Mouse (Mus musculus): ENCODE measurements at regions not wholly inside any gene's neighbourhood (a gene's known extent, or its start where the extent isn't known, plus 50 kb on each side); places are given as distances from the start of the nearest gene placed in this dataset.

DNA sequence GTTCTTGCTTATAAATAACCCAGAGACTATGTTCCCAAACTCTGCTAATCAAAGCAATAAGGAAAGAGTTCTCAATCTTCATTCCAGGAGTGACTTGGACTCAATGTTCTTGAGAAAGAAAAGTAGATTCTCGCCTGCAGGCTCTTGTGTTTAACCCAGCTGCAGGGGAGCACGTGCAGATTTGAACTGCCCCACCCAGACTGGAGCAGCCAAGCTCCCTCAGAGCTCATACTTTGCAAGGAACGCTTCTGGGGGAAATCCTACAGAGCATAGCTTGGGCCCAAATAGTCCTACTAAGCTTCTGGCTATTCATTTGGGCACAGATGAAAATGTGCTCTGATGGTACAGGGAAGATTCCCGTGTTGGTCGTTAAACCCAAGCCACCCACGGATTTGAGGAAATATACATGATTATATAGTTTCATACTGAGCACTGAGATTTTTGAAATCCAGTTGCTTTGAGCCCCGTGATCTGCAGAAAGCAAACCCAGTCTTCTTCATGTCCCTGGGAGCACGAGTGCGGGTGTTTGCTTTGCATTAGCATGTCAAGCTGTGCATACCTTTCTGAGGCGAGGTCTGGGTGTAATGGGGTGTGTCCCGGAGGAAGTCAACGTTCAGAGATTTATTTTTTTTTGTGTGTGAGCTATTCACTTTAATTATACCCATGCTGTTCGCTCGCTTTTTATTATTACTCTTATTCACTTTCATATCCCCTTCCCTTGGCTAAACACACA is 99.1 kb upstream of the Trp63 start:
- DNase-seq (ENCODE audit: low spot score) = no peak

DNA sequence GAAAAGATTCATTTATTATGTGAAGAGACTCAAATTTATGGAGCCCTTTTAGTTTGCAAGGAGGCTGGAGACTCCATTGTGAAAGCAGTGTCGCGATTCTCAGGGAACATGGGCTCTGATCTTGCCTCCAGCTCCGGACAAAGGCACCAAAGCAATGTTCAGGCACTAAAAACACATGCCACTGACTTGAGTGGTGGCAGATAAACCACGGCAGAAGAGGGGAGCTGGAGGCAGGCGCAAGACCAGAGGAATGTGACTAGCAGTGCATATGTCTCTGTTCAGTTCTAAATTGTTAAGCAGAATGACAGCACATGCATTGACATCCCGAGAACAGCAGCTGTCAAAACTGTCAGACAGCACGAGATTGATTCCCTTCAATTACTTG is 98.5 kb upstream of the Trp63 start:
- no peak for DNase-seq (ENCODE audit: low spot score)

DNA sequence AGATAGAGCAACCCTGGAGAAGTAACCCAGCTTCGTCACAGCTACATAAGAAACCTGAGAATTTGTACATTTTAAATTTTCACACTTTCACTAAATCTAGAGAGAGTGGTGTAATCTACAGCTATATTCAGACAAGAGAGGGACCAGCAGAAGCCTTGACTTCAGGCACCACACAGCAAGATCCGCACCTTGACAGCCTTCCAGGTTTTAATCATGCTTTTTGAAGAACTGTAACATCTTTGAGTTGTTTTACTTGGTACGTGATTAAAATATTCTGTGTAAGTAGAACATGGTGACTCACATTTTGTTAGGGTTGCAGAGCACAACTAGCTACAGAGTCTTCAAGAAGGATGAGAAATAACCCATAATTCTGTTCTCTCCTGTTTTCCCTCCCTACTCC is 97.6 kb upstream of the Trp63 start:
- no peak for DNase-seq (ENCODE audit: low spot score)

DNA sequence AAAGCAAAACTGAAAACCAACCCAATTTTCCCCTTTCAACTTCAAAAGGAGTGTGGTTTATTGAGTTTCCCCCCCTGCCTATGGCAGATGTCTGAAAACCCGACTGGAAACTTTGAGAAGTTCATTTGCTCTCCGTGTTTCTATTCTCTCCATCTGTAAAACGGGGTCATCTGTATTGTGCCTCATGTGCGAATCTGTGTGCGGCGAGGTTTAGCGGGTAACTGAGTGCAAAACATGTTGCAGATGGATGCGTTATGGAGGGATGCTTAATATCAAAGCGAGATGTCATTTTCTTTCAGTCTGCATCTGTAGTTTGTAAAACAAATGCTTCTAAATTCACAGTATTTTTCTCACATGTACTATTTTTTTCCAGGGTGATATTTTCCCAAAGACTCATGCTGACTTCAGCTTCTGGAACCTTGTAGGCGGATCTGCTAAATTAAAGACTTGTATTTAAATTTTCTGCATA is 95.7 kb upstream of the Trp63 start:
- no peak for DNase-seq (ENCODE audit: low spot score)

DNA sequence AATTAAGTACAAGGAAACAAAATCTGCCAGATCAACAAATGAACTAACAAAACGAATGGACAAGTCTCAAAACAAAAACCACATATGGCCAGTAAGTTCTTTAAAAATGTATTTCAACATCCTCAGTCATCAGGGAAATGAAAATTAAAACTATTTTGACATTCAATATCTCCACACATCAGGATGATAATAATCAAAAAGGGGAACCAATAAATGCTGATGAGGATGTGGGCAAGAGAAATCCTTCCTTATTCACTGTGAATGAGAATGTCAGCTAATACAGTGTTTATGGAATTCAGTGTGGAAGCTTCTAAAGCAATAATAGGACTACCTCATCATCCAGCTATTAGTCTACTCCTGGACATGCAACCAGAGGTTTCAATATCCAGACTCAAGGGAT is 86.1 kb upstream of the Trp63 start:
- DNase-seq (ENCODE audit: low spot score) = no peak

DNA sequence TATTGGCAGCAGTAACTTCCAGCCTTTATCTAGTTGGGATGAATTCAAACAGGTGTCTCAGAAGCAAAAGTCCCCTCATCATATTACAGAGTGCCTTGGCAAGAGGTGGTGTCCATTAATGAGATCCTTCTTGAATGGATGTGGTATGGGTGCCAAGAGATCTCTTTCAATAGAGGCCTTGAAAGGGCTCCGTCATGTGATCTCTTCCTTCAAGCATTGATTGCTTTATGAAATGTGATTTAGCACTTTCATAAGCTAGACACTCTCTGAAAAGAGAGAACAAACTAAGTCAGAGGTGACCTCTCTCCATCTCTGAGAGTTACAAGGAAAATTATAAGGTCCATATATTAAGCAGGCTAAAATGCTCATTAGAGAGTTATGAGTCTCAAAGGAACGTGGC is 80.4 kb upstream of the Trp63 start:
- no peak for DNase-seq (ENCODE audit: low spot score)

DNA sequence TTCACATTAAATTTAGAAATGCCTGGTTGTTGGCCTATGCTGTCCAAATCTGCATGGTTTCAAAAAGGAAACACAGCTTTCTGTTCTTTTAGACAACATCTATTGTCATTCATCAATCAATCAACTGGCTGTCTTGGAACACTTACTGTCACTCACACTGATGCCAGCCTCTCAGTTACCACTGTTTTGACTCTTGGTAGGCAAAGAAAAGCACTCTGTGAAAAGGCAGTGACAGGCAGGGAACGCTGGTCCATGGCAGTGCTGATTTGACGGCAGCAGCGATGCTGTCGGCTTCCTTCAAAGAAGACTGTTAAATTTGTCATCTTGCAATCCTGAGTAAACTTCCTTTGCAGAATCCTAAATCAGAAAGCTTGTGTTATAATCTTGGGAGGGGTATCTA is 68.3 kb upstream of the Trp63 start:
- DNase-seq (ENCODE audit: low spot score) = no peak

DNA sequence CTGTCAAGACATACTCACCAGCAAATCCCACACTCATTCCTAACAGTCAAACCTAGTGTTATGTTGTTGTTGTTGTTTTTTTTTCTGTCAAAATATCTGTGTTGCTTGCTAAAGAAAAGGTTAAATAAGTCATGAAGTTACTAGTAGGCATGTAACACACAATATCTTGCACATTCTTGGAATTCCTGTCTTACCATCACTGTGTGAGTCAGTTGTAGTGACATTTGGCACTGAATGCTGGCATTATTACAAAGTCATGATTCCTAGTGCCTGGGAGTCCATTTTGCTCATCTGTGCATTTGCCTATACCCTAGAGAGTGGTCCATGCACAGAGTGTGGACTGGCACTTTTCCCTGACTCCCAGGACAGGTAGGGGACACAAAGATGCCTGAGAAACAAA is 67.9 kb upstream of the Trp63 start:
- DNase-seq (ENCODE audit: low spot score) = no peak

DNA sequence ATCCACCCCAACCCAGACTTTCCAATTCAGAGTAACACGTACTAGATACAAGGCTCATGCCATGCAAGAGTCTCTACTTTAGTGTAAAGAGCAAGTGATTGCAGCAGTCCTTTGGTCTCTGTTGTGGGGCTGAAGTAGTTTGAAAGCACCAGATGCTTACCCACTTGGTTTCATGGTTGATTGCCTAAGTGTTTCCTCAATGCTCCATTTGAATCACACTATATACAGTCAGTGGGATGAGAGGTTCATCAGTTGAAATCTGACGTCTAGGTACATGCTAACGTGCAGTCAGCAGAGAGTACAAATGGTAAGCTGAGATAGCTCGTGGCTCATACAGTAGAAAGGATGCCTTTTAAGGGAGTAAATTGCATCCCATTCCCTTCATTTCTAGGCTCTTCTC is 64.7 kb upstream of the Trp63 start:
- DNase-seq (ENCODE audit: low spot score) = no peak

DNA sequence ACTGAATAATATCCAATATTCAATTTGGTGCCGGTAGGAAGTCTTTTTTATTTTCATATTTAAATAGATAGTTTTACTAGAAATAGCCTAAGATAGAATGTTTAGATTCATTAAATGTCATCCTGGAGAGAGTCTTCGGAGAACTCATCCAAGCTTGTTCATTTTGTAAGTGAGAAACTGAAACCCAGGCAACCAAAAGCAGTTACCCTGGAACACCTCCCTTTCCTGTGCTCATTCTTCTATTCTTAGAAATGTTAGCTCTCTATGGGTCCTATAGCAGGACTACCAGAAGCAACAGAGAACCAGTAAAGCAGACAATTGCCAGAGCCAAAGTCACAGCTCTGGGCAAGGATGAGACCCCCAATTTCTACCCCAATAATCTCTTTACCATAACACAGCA is 60.9 kb upstream of the Trp63 start:
- no peak for DNase-seq (ENCODE audit: low spot score)

DNA sequence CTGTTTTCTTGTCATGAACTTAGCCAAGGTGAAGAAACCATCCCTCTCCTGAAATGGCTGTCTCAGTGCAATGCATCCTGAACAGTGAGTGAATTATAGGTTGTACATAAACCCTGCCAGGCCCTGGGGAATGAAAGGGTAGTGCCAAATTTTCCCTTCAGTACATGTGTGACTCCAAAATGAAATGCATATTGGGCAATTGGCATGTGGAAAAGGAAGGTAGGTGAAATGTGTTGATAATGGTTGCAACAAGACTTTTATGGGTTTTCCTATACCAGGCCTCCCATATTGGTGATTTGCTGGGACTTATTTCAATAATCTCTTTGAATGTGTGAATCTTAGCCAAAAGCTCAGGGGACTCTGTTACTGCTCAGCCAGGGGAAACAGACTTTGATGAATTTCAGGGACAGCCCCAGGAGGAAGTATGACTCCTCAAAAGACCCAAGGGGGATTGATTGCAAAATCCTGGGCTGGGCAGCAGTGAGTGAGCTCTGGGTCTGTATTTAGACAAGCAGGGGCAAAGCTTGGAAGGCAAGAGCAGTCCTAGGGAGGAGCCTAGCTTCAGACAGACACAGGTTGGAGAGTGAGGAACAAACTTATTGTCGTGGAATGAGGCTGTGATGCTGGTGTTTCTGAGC is 59.5 kb upstream of the Trp63 start:
- DNase-seq (ENCODE audit: low spot score) = no peak

DNA sequence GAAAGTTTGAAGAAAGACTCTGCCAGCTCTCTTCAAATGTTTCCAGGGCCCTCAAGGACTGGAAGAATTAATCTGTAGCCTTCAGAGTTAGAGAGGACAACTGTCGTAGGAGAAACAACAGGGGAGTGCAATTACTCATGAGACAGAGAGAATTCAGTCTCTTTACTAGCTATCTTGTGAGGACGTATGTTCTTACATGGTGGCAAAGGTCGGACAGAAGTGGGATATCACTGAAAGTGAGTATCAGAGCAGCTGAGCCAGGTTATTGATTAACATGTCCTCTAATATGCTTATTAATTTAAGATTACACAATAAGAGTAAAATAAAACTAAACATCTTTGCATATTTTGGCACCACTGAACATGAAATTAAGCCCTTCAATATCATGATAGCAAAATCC is 53.8 kb upstream of the Trp63 start:
- no peak for DNase-seq (ENCODE audit: low spot score)

DNA sequence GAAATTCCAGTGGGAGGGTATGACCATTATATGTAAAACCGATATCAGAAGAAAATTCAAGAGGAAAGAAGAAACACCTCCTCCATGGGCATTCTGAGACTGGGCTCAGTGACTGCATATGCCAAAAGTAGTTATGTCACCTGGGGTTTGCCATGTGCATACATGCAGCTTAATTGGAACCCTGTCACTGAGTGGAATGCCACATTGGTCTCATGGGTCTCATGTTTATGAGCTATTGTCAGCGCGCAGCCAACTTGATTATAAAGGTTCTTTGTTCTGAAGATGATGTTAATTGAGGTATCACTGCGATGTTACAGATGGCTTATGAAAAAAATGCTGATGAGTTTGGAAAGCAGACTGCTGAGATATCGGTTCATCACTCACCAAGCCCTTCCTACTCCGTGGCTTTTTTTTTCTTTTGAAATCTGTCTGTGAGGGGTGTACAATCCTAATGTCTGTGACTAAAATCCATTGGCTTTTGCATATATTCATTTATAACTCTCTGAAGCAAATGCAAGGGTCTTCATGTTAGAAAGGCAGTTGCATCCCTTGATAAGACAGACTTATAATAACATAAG is 52.3 kb upstream of the Trp63 start:
- DNase-seq (ENCODE audit: low spot score) = no peak

All from heart, adult 8-10 months (tissue).